Mouse (Mus musculus) skeletal muscle tissue, adult 2 months (tissue): ENCODE results near the gene Uncx.

Experiments used
- DNase-seq: peaks from one replicate; pipeline ENCODE4 v3.0.0-alpha.2; 2012; ENCODE audit warnings: low read depth, low spot score

Uncx gene

GRCm38 (mm10) chr5:139542556-139542955 lies 738 bp upstream of the Uncx start:
- DNase-seq, result no peak

- DNase-seq, result no peak
Observed at GRCm38 (mm10) chr5:139543650-139544270, 466 bp downstream of the Uncx start.

- no peak for DNase-seq
Observed at GRCm38 (mm10) chr5:139544271-139545135, 1.2 kb downstream of the Uncx start.

- DNase-seq, result no peak
Observed at GRCm38 (mm10) chr5:139545221-139545620, 1.9 kb downstream of the Uncx start.

- DNase-seq, result no peak
Observed at GRCm38 (mm10) chr5:139545673-139546335, 2.5 kb downstream of the Uncx start.

- DNase-seq, result no peak
Observed at GRCm38 (mm10) chr5:139546336-139546770, 3.1 kb downstream of the Uncx start.

- DNase-seq, result no peak
Observed at GRCm38 (mm10) chr5:139546771-139547420, 3.6 kb downstream of the Uncx start.

GRCm38 (mm10) chr5:139547421-139547931 lies 4.2 kb downstream of the Uncx start:
- no peak for DNase-seq

GRCm38 (mm10) chr5:139553446-139554273 lies 10.4 kb downstream of the Uncx start:
- DNase-seq, result no peak

GRCm38 (mm10) chr5:139554478-139555335 lies 11.4 kb downstream of the Uncx start:
- no peak for DNase-seq

GRCm38 (mm10) chr5:139555476-139556115 lies 12.3 kb downstream of the Uncx start:
- DNase-seq, result no peak

- DNase-seq, result no peak
Observed at GRCm38 (mm10) chr5:139556116-139556678, 12.9 kb downstream of the Uncx start.

GRCm38 (mm10) chr5:139557079-139557478 lies 13.8 kb downstream of the Uncx start:
- no peak for DNase-seq

- DNase-seq, result no peak
Observed at GRCm38 (mm10) chr5:139557531-139558467, 14.5 kb downstream of the Uncx start.

- no peak for DNase-seq
Observed at GRCm38 (mm10) chr5:139558468-139558804, 15.1 kb downstream of the Uncx start.

- DNase-seq, result no peak
Observed at GRCm38 (mm10) chr5:139558917-139559660, 15.8 kb downstream of the Uncx start.

GRCm38 (mm10) chr5:139559782-139560181 lies 16.5 kb downstream of the Uncx start:
- no peak for DNase-seq
